Mouse (Mus musculus) lung, adult 2 months (tissue): ENCODE measurements around the gene Mcf2l.

Experiments used
- CTCF ChIP-seq: fragments of 200-500 bp; IDR thresholded peaks from 2 replicates; pipeline ENCODE4 v1.5.1; 2011; ENCODE audit warnings: mild to moderate bottlenecking, low read length, control low read depth; ENCODE audit not compliant: insufficient read depth
- POLR2A ChIP-seq: fragments of 200-500 bp; IDR thresholded peaks from 2 replicates; pipeline ENCODE4 v1.6.1; 2011; ENCODE audit warnings: low read depth, mild to moderate bottlenecking, control low read depth, low read length, borderline replicate concordance; ENCODE audit errors: extremely low read depth

DNA sequence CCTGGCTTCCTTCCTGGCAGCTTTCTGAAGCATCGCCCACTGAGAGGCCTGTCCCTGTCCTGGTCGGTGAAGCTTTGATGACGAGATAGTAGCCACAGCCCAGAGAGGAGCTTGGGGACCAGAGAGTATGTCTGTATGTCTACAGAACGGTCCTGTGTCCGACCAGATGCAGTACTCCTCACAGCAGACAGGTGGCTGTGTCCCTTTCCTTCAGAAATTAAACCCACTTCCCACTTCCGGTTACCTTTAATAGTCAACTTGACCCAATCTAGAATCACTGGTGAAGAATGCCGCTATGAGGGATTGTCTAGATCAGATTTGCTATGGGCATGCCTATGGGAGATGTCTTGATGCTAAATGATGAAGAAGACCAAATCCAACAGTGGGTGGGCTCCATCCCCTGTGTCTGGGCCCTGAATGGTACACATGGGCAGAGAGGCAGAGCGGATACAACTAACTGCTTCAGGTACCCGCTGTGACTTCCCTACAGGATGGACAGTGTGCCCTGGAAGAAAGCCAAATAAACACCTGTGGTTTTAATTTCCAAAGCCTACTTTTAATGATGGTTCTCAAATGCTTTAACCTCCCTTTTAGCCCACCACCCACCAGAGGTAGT, 22.0 kb downstream of the Mcf2l start:
- 0 out of 2 replicates have a peak, but pooled peaks have one; percentile 19 for TF ChIP-seq CTCF
- TF ChIP-seq POLR2A = no peak
